Mouse (Mus musculus): ENCODE measurements at regions not wholly inside any gene's neighbourhood (a gene's known extent, or its start where the extent isn't known, plus 50 kb on each side); places are given as distances from the start of the nearest gene placed in this dataset.

DNA sequence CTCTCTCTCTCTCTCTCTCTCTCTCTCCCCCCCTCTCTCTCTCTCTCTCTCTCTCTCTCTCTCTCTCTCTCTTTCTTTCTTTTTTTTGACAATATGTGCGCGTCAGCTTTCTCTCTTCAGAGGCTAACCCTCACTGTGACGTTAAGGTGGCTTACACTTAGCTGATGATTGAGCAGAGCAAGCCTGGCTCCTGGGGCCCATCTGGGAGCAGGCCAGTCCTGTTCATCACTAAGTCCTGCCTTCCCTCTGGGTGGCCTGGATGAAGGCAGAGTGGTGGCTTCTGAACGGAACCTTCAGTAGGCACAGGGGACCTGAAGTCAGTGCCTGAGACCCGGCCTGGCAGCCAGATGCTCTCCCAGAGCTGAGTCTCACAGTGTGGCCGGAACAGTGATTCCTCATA lies 65.5 kb downstream of the Gm5426 start:
- H3K4me2 ChIP-seq (ENCODE audit: insufficient read depth, low read depth, poor library complexity, severe bottlenecking): no peak overlapping the region
- H3K4me3 ChIP-seq (replicated peaks in 1 of 3; ENCODE audit: low read depth in 2 of 3, low read length in 2 of 3, poor library complexity in 1 of 3): no peak overlapping the region
- no peaks in the 10 kb centered on the region for H3K36me3 ChIP-seq (replicated peaks in 1 of 2; ENCODE audit: control insufficient read depth in 1 of 2, insufficient read depth in 1 of 2, low read length in 1 of 2)
- no peaks in the 10 kb centered on the region for H3K79me2 ChIP-seq (replicated peaks; ENCODE audit: control insufficient read depth, extremely low read depth, insufficient read depth, poor library complexity, severe bottlenecking)
- no peak overlapping the region for H3K9ac ChIP-seq (ENCODE audit: insufficient read depth, low read depth)
- H3K27ac ChIP-seq (ENCODE audit: insufficient read depth, low read depth): no peak overlapping the region
- DNase-seq (ENCODE audit: extremely low read depth): no peak
- TF ChIP-seq ZNF384 (IDR thresholded peaks at IDR 0.05; ENCODE audit: low read depth, low read length) (no peak), ETS1 (conservative IDR thresholded peaks at IDR 0.05; ENCODE audit: low read depth, low read length) (no peak), USF2 (conservative IDR thresholded peaks at IDR 0.05; ENCODE audit: low read depth, low read length) (no peak), CHD1 (IDR thresholded peaks at IDR 0.05; ENCODE audit: low read depth, low read length) (no peak), E2F4 (IDR thresholded peaks at IDR 0.05; ENCODE audit: insufficient replicate concordance, low read depth, low read length) (no peak), NELFE (IDR thresholded peaks at IDR 0.05; ENCODE audit: low read depth, low read length) (no peak), JUN (IDR thresholded peaks at IDR 0.05; ENCODE audit: insufficient read depth, low read depth, low read length) (no peak), SIN3A (IDR thresholded peaks at IDR 0.05; ENCODE audit: low read length) (no peak), PAX5 (IDR thresholded peaks at IDR 0.05; ENCODE audit: low read length) (no peak), RCOR1 (conservative IDR thresholded peaks at IDR 0.05; ENCODE audit: low read depth, low read length) (no peak), TCF12 (IDR thresholded peaks at IDR 0.05; ENCODE audit: low read depth, low read length) (no peak), MAZ (IDR thresholded peaks at IDR 0.05; ENCODE audit: low read depth, low read length) (no peak), USF1 (IDR thresholded peaks at IDR 0.05; ENCODE audit: low read depth, low read length) (no peak), ZMIZ1 (IDR thresholded peaks at IDR 0.05; ENCODE audit: low read depth, low read length) (no peak), ZC3H11A (IDR thresholded peaks at IDR 0.05; ENCODE audit: low read depth, low read length) (no peak), IRF4 (IDR thresholded peaks at IDR 0.05; ENCODE audit: low read depth, low read length) (no peak), CHD2 (IDR thresholded peaks at IDR 0.05; ENCODE audit: low read length) (no peak)
- H3K9me3 ChIP-seq (replicated peaks; ENCODE audit: low read length): no peaks in the 10 kb centered on the region
- dilution Hi-C loops (cut with MboI; ENCODE audit: extremely low pct_ligation_motif_present, extremely low pct_unique_long_range_greater_than_20kb, low sequenced_read_pairs) (no loop called here), in situ Hi-C loops (cut with MboI; ENCODE audit: low pct_ligation_motif_present, low pct_unique_long_range_greater_than_20kb, low sequenced_read_pairs) (loop anchor here (25.0 kb wide), 1 partner anchor 535 kb away; no protein-coding TSS in a partner anchor)
- H3K27me3 ChIP-seq (replicated peaks): no peaks in the 10 kb centered on the region
- peaks cover 3 to 7% of the 10 kb centered on the region in 2 experiments; a peak in 2 of 4 replicates for H3K4me1 ChIP-seq (ENCODE audit: control insufficient read depth in 1 of 2, insufficient read depth in 2 of 2)

DNA sequence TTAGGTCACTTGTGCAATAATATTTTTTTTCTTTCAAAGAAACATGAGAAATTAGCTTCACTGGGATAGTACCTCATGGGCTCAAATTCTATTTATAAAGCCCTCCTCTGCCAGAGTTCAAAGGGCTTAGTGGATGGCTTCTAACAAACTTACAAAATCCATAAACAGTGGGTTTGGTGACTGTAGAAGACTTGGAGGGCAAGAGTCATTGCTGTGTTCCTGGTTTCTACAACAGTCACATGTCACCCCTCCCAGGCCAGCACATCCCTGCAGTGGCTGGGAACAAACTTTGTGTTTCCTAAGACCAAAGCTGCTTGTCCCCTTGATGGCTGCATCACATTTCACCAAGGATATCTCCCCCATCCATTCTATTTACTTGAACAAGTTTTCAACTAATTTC lies 66.5 kb downstream of the Gm5426 start:
- no peak for TF ChIP-seq ZC3H11A (IDR thresholded peaks at IDR 0.05; ENCODE audit: low read depth, low read length)
- no peaks in the 10 kb centered on the region for H3K27me3 ChIP-seq (replicated peaks)
- dilution Hi-C loops (cut with MboI; ENCODE audit: extremely low pct_ligation_motif_present, extremely low pct_unique_long_range_greater_than_20kb, low sequenced_read_pairs): no loop called here
- H3K79me2 ChIP-seq (replicated peaks; ENCODE audit: control insufficient read depth, extremely low read depth, insufficient read depth, poor library complexity, severe bottlenecking): no peaks in the 10 kb centered on the region
- H3K4me2 ChIP-seq (ENCODE audit: insufficient read depth, low read depth, poor library complexity, severe bottlenecking): no peak overlapping the region
- no peaks in the 10 kb centered on the region for H3K9me3 ChIP-seq (replicated peaks; ENCODE audit: low read length)
- H3K36me3 ChIP-seq (replicated peaks in 1 of 2; ENCODE audit: control insufficient read depth in 1 of 2, insufficient read depth in 1 of 2, low read length in 1 of 2): no peaks in the 10 kb centered on the region
- peaks cover 3 to 7% of the 10 kb centered on the region in 2 experiments; a peak in 2 of 4 replicates for H3K4me1 ChIP-seq (ENCODE audit: control insufficient read depth in 1 of 2, insufficient read depth in 2 of 2)
- no peak overlapping the region for H3K27ac ChIP-seq (ENCODE audit: insufficient read depth, low read depth)
- no peak overlapping the region for H3K4me3 ChIP-seq (replicated peaks in 1 of 3; ENCODE audit: low read depth in 2 of 3, low read length in 2 of 3, poor library complexity in 1 of 3)
- H3K9ac ChIP-seq (ENCODE audit: insufficient read depth, low read depth): no peak overlapping the region
- no peak for DNase-seq (ENCODE audit: extremely low read depth)
- in situ Hi-C loops (cut with MboI; ENCODE audit: low pct_ligation_motif_present, low pct_unique_long_range_greater_than_20kb, low sequenced_read_pairs): loop anchor here (25.0 kb wide), 1 partner anchor 534 kb away; no protein-coding TSS in a partner anchor

Data from CH12.LX (cell line).